Comparison of ENCODE assay signal across 30 mouse cellular contexts in the genomic region with DNA sequence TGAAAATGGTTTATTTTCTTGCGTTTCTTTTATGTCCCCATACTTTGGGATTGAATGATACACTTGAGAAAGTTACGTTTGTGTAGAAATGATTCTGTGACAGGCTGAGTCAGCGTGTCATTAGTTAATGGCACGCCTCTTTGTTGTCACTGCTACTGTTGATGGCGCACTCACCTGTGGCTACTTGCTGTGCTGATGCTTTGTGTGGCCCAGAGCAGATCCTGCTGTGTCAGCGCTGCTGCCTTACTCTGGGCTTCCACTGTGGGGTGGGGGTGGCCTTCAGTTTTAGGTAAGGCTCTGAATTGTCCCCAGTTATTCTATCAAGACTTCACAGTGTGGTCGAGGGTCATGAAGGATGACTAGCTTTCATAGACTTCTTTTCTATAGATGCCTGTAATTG.
"Had no signal": no experiment of that assay in that cellular context is flagged by ENCODE, and none has a peak within 500 bp of the region (broad histone marks: within the 10 kb centered on the region; RNA-seq: fewer than 3 reads in every experiment).

No protein-coding gene starts in this region.

- H3K4me3 ChIP-seq: left cerebral cortex, adult 2 months; limb, embryonic 10.5 days; limb, embryonic 12.5 days; limb, embryonic 13.5 days; limb, embryonic 15.5 days; liver, embryonic 12.5 days; liver, embryonic 13.5 days; liver, embryonic 15.5 days; lung, embryonic 15.5 days; megakaryocyte, embryonic 14.5 days; midbrain, embryonic 13.5 days; midbrain, embryonic 15.5 days; myocyte; neural tube, embryonic 12.5 days; neural tube, embryonic 13.5 days had no signal

- H3K4me2 ChIP-seq: limb, embryonic 12.5 days; limb, embryonic 13.5 days; limb, embryonic 15.5 days; liver, embryonic 11.5 days; liver, embryonic 12.5 days; liver, embryonic 13.5 days; liver, embryonic 15.5 days; lung, embryonic 14.5 days; lung, embryonic 15.5 days; midbrain, embryonic 13.5 days; midbrain, embryonic 15.5 days; neural tube, embryonic 12.5 days; neural tube, embryonic 13.5 days had no signal

- H3K27ac ChIP-seq: left cerebral cortex, adult 2 months; limb, embryonic 10.5 days; limb, embryonic 12.5 days; limb, embryonic 13.5 days; limb, embryonic 15.5 days; liver, embryonic 12.5 days; liver, embryonic 13.5 days; liver, embryonic 14.5 days; liver, embryonic 15.5 days; lung, embryonic 15.5 days; macrophage; midbrain, embryonic 13.5 days; midbrain, embryonic 15.5 days; neural tube, embryonic 12.5 days; neural tube, embryonic 13.5 days had no signal

- ATAC-seq: liver, embryonic 12.5 days; liver, postnatal 0 days; lung, postnatal 0 days; midbrain, embryonic 13.5 days; midbrain, embryonic 15.5 days; midbrain, embryonic 16.5 days had no signal

- H3K4me1 ChIP-seq: liver, embryonic 12.5 days; liver, embryonic 15.5 days; midbrain, embryonic 15.5 days; neural tube, embryonic 12.5 days; neural tube, embryonic 13.5 days had no signal

- H3K9ac ChIP-seq: limb, embryonic 12.5 days; limb, embryonic 13.5 days; limb, embryonic 15.5 days; liver, embryonic 12.5 days; liver, embryonic 13.5 days; liver, embryonic 14.5 days; liver, embryonic 15.5 days; liver, postnatal 0 days; lung, embryonic 14.5 days; lung, embryonic 15.5 days; midbrain, embryonic 13.5 days; midbrain, embryonic 15.5 days; neural tube, embryonic 12.5 days; neural tube, embryonic 13.5 days had no signal

- H3K27me3 ChIP-seq: limb, embryonic 15.5 days; liver, embryonic 12.5 days; liver, embryonic 13.5 days; liver, embryonic 15.5 days; lung, embryonic 15.5 days; megakaryocyte, embryonic 14.5 days; midbrain, embryonic 13.5 days; midbrain, embryonic 15.5 days; neural tube, embryonic 12.5 days; neural tube, embryonic 13.5 days had no signal

- H3K36me3 ChIP-seq: limb, embryonic 10.5 days; limb, embryonic 12.5 days; limb, embryonic 13.5 days; limb, embryonic 15.5 days; liver, embryonic 12.5 days; liver, embryonic 13.5 days; liver, embryonic 15.5 days; lung, embryonic 15.5 days; midbrain, embryonic 13.5 days; midbrain, embryonic 15.5 days; neural tube, embryonic 12.5 days; neural tube, embryonic 13.5 days had no signal

- H3K9me3 ChIP-seq: limb, embryonic 10.5 days; limb, embryonic 12.5 days; limb, embryonic 13.5 days; limb, embryonic 15.5 days; liver, embryonic 12.5 days; liver, embryonic 13.5 days; liver, embryonic 15.5 days; lung, embryonic 15.5 days; megakaryocyte, embryonic 14.5 days; midbrain, embryonic 13.5 days; midbrain, embryonic 15.5 days; neural tube, embryonic 12.5 days; neural tube, embryonic 13.5 days had no signal

- DNase-seq: left cerebral cortex, postnatal 4 days; liver; liver, embryonic 13.5 days; liver, postnatal 0 days; lung, adult 18-20 months; lung, adult 2 months; lung, embryonic 14.5 days; lung, postnatal 10 days; lung, postnatal 36 days; lung, postnatal 4 days; midbrain, embryonic 14.5 days had no signal
